Mouse (Mus musculus): Measurements from ENCODE around the gene Tjp1. TPM values are rescaled to one million over a fixed set of nuclear protein-coding genes. Genes with fewer than 3 reads are reported as not detected.

Tjp1 gene
- polyA plus RNA-seq, 1 experiment from 2014 or later, result 19.1 TPM

DNA sequence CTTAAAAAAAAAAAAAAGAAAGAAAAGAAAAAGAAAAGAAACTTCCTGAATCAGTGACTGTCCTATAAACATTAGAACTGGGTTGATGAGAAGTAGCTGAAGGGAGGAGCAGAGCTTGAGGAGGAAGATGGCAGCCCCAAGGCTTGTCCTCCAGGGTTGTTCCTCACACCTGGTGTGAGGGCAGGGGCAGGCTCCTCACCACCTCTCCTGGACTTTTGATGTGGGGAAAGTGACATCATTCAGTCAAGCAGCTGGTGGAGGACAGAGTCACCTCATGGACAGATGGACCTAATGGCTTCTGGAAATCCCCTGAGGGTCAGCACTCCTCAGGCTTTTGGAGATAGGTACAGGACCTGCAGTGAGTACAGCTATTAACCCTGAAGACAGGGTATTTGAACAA lies 126.0 kb downstream of the Tjp1 start:
- H3K4me2 ChIP-seq (ENCODE audit: low read depth, severe bottlenecking), result no peak overlapping the region
- H3K4me1 ChIP-seq (ENCODE audit: control insufficient read depth, insufficient read depth, low read length), result no peaks in the 10 kb centered on the region
- no peak overlapping the region for H3K27ac ChIP-seq (replicated peaks; ENCODE audit: low read depth, low read length)
- no peak overlapping the region for H3K4me3 ChIP-seq (ENCODE audit: low read depth, low read length)
- no peak overlapping the region for H3K9ac ChIP-seq (ENCODE audit: low read length)
- no peaks in the 10 kb centered on the region for H3K9me3 ChIP-seq (ENCODE audit: control insufficient read depth, low read length)
- H3K36me3 ChIP-seq (ENCODE audit: control insufficient read depth, insufficient read depth, low read length), result no peaks in the 10 kb centered on the region
- ATAC-seq (ENCODE audit: insufficient number of reproducible peaks, low FRiP score, low TSS enrichment, low read depth) (no peak), DNase-seq (ENCODE audit: low spot score) (no peak)
- no peaks in the 10 kb centered on the region for H3K27me3 ChIP-seq (ENCODE audit: control insufficient read depth, insufficient read depth, low read length)

DNA sequence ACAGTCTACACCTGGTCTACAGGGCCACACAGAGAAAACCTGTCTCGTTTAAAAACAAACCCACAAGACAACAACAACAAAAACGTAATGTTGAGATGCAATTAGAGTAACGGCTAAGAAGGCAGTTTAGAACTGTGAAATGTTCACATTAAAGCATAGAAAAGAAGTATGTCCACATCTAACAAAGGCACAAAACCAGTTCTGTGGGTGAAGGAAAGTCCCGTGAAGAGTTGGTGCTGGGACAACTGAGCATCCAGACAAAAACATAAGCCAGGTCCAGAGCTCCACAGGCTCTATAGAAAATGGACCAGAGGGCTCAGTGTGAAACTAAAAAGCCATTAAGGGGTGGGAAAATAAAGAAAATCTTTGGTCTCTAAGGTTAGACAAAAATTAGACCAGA lies 131.7 kb downstream of the Tjp1 start:
- ATAC-seq (ENCODE audit: insufficient number of reproducible peaks, low FRiP score, low TSS enrichment, low read depth), result no peak
- 75% methylated on average over 4 of the region's 4 CpGs for WGBS

DNA sequence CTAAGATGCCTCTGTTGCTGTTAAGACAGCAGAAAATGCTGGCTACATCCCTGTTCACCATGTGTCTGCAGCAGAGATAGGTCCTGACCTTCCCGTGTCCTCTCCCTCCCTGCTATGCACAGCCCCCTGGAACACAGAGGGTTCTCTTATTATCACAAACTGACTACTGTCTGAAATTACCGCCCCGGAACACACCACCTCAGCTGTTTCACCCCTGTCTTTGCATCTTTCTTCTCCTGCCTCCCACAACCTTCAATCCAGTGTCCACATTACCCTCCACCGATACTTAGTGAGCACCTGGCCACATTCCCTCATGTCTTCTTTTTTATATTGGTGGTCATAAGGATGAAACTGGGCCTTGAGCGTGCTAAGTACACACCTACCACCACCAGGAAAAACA lies 132.4 kb downstream of the Tjp1 start:
- Histone ChIP-seq H3K9me3 (ENCODE audit: control insufficient read depth, low read length) (no peaks in the 10 kb centered on the region), H3K36me3 (ENCODE audit: control insufficient read depth, insufficient read depth, low read length) (no peaks in the 10 kb centered on the region), H3K4me3 (ENCODE audit: low read depth, low read length) (no peak overlapping the region), H3K4me2 (ENCODE audit: low read depth, severe bottlenecking) (no peak overlapping the region), H3K27ac (replicated peaks; ENCODE audit: low read depth, low read length) (no peak overlapping the region), H3K27me3 (ENCODE audit: control insufficient read depth, insufficient read depth, low read length) (no peaks in the 10 kb centered on the region), H3K4me1 (ENCODE audit: control insufficient read depth, insufficient read depth, low read length) (peaks cover 4% of the 10 kb centered on the region; the same call in 1 of the 2 replicates), H3K9ac (ENCODE audit: low read length) (no peak overlapping the region)
- WGBS, result 85% methylated on average over 5 of the region's 5 CpGs
- no peak for DNase-seq (ENCODE audit: low spot score)
- ATAC-seq (ENCODE audit: insufficient number of reproducible peaks, low FRiP score, low TSS enrichment, low read depth), result no peak

More for the DNA sequence above, 131.7 kb downstream of the Tjp1 start:
- Histone ChIP-seq H3K9me3 (ENCODE audit: control insufficient read depth, low read length) (no peaks in the 10 kb centered on the region), H3K27me3 (ENCODE audit: control insufficient read depth, insufficient read depth, low read length) (no peaks in the 10 kb centered on the region), H3K4me3 (ENCODE audit: low read depth, low read length) (no peak overlapping the region), H3K27ac (replicated peaks; ENCODE audit: low read depth, low read length) (no peak overlapping the region), H3K4me2 (ENCODE audit: low read depth, severe bottlenecking) (no peak overlapping the region), H3K36me3 (ENCODE audit: control insufficient read depth, insufficient read depth, low read length) (no peaks in the 10 kb centered on the region), H3K9ac (ENCODE audit: low read length) (no peak overlapping the region), H3K4me1 (ENCODE audit: control insufficient read depth, insufficient read depth, low read length) (peaks cover 4% of the 10 kb centered on the region; the same call in 1 of the 2 replicates)
- DNase-seq (ENCODE audit: low spot score), result no peak

DNA sequence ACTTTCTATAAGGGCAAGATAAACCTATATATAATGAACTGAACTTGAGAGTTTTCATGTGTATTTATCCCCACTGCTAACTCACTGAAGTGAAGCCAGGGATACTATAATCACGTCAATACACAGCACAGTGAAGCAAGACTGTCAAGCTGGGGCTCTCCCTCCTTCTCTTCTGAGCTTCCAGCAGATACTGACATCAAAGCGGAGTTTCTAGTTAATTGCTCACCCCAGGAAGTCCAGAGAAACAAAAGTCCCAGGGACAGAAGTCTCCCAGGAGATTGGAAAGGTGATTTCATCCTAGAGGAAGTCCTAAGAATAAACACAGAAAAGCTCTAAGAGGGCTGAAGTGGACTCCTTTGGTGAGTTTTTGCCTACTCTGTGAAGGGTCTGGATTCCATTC lies 132.9 kb downstream of the Tjp1 start:
- 12% methylated on average over 2 of the region's 2 CpGs for WGBS
- H3K27ac ChIP-seq (replicated peaks; ENCODE audit: low read depth, low read length), result no peak overlapping the region
- H3K9ac ChIP-seq (ENCODE audit: low read length), result no peak overlapping the region
- no peak for ATAC-seq (ENCODE audit: insufficient number of reproducible peaks, low FRiP score, low TSS enrichment, low read depth)
- H3K27me3 ChIP-seq (ENCODE audit: control insufficient read depth, insufficient read depth, low read length), result no peaks in the 10 kb centered on the region
- no peaks in the 10 kb centered on the region for H3K36me3 ChIP-seq (ENCODE audit: control insufficient read depth, insufficient read depth, low read length)
- peaks cover 4% of the 10 kb centered on the region; the same call in 1 of the 2 replicates for H3K4me1 ChIP-seq (ENCODE audit: control insufficient read depth, insufficient read depth, low read length)
- DNase-seq (ENCODE audit: low spot score), result no peak
- H3K4me2 ChIP-seq (ENCODE audit: low read depth, severe bottlenecking), result no peak overlapping the region
- no peak overlapping the region for H3K4me3 ChIP-seq (ENCODE audit: low read depth, low read length)
- H3K9me3 ChIP-seq (ENCODE audit: control insufficient read depth, low read length), result no peaks in the 10 kb centered on the region

DNA sequence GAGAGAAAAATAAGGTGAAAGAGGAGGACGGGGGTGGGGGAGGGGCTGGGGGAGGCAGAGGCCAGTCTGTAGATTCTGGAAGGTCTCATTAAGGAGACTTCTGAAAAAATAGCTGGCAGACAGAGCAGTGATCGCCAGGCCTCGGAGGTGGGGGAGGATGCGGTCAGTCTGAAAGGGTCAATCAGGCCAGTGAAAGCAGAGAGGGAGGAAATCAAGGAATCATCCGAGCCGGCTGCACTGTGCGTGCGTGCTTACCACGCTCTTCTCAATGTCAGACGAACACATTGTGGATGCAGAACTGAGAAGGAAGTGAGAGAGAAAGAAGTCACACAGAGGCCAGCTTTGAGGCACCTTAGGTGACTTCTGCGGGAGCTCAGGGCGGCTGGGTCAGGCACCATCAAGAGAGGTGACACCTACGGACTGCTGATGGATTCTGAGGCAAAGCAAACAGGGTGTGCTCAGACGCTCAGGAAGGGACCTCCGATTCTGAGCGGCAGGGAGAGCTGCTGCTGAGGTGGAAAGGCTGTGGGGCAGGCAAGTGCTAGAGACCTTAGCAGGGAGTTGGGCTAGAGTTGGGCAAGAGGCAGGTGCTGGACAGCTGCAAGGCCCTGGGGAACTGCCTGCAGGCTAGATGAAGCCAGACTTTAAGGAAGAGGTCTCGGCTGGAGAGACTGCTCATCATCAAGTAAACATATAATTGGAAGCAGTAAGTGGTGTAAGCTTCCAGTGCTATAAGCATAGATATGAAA lies 133.7 kb downstream of the Tjp1 start:
- peaks cover 4% of the 10 kb centered on the region; the same call in 1 of the 2 replicates for H3K4me1 ChIP-seq (ENCODE audit: control insufficient read depth, insufficient read depth, low read length)
- no peaks in the 10 kb centered on the region for H3K27me3 ChIP-seq (ENCODE audit: control insufficient read depth, insufficient read depth, low read length)
- DNase-seq (ENCODE audit: low spot score) (peak; percentile 36), ATAC-seq (ENCODE audit: insufficient number of reproducible peaks, low FRiP score, low TSS enrichment, low read depth) (no peak)
- WGBS, result 6% methylated on average over 17 of the region's 17 CpGs
- H3K9ac ChIP-seq (ENCODE audit: low read length), result peak overlapping the region; percentile 45
- no peak overlapping the region for H3K4me3 ChIP-seq (ENCODE audit: low read depth, low read length)
- H3K36me3 ChIP-seq (ENCODE audit: control insufficient read depth, insufficient read depth, low read length), result no peaks in the 10 kb centered on the region
- H3K4me2 ChIP-seq (ENCODE audit: low read depth, severe bottlenecking), result peak overlapping the region; percentile 19; the same call in 1 of the 2 replicates
- no peak overlapping the region for H3K27ac ChIP-seq (replicated peaks; ENCODE audit: low read depth, low read length)
- H3K9me3 ChIP-seq (ENCODE audit: control insufficient read depth, low read length), result no peaks in the 10 kb centered on the region

DNA sequence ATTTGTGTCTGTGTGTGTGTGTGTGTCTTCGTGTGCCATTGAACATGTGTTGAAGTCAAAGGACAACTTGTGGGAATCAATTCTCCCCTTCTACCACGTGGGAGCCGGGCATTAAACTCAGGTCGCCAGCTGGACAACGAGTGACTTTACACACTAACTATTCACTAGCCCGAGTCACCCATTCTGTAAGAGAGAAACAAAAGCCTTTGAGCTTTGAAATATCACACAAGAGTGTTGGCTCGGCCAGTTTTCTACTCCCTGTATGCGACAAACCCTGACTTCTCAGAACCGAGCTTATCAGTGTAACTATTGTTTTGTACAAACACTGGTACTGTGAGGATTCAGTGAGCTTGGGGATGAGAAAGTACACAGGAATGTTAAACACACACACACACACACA lies 134.6 kb downstream of the Tjp1 start:
- Histone ChIP-seq H3K4me1 (ENCODE audit: control insufficient read depth, insufficient read depth, low read length) (peaks cover 4% of the 10 kb centered on the region; the same call in 1 of the 2 replicates), H3K27me3 (ENCODE audit: control insufficient read depth, insufficient read depth, low read length) (no peaks in the 10 kb centered on the region), H3K4me3 (ENCODE audit: low read depth, low read length) (no peak overlapping the region), H3K36me3 (ENCODE audit: control insufficient read depth, insufficient read depth, low read length) (no peaks in the 10 kb centered on the region), H3K27ac (replicated peaks; ENCODE audit: low read depth, low read length) (no peak overlapping the region), H3K9ac (ENCODE audit: low read length) (no peak overlapping the region), H3K9me3 (ENCODE audit: control insufficient read depth, low read length) (no peaks in the 10 kb centered on the region), H3K4me2 (ENCODE audit: low read depth, severe bottlenecking) (no peak overlapping the region)
- DNase-seq (ENCODE audit: low spot score) (no peak), ATAC-seq (ENCODE audit: insufficient number of reproducible peaks, low FRiP score, low TSS enrichment, low read depth) (no peak)
- WGBS, result 77% methylated on average over 9 of the region's 9 CpGs

DNA sequence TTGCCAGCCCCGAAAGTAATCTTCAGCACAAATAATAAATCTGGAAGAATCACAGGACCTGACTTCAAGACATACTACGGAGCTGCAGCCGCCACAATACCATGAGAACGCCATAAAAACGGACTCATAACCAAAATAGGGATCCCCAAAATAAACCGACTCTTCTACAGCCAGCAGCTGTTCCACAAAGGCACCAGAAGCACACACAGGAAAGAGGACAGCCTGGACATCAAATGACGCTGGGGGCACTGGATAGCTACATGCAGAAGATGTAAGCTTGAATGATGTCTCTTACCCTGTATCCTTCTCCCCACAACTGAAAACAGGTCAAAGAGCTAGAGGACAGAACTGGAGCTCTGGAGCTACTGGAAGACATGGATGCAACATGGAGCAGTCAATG lies 138.0 kb downstream of the Tjp1 start:
- H3K27me3 ChIP-seq (ENCODE audit: control insufficient read depth, insufficient read depth, low read length), result no peaks in the 10 kb centered on the region
- peaks cover 4% of the 10 kb centered on the region; the same call in 1 of the 2 replicates for H3K4me1 ChIP-seq (ENCODE audit: control insufficient read depth, insufficient read depth, low read length)
- no peak overlapping the region for H3K27ac ChIP-seq (replicated peaks; ENCODE audit: low read depth, low read length)
- ATAC-seq (ENCODE audit: insufficient number of reproducible peaks, low FRiP score, low TSS enrichment, low read depth) (no peak), DNase-seq (ENCODE audit: low spot score) (no peak)
- no peaks in the 10 kb centered on the region for H3K9me3 ChIP-seq (ENCODE audit: control insufficient read depth, low read length)
- no peaks in the 10 kb centered on the region for H3K36me3 ChIP-seq (ENCODE audit: control insufficient read depth, insufficient read depth, low read length)
- 88% methylated on average over 7 of the region's 7 CpGs for WGBS
- H3K9ac ChIP-seq (ENCODE audit: low read length), result no peak overlapping the region
- H3K4me2 ChIP-seq (ENCODE audit: low read depth, severe bottlenecking), result no peak overlapping the region
- H3K4me3 ChIP-seq (ENCODE audit: low read depth, low read length), result no peak overlapping the region

DNA sequence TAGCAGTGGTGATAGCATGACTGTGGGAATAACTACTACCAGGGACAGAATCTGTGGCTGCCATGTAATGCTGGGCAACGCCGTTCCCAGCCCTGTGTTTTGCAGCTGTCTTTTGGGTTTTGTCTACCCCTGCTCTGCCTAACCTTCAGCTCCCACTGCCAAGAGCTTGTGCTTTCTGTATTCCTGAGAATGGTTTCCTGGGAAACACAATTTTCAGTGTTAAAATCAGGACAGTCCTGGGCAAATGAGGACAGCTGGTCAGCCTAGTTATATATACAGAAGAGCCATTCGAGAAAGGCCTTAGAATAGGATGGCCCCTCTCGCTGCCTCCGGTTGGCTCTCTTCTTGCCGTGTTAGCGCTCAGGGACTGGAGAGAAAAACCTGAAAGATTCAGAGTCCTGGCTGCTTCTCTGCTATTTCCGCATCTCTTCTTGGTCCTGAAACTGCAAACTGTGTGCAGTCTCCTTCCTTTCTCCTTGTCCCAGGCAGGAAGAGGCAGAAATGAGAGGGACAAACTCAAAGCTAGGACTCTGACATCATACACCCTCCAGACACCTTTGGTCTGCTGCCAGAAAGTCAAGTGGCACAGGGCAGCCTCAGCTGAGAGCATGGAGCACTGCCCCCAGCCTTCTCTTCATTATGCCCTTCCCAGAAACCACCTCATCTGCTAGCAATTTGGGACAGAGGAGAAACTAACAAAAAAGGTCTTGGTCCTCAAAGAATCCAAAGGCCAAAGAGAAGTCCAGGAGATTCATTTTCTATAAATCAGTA lies 139.2 kb downstream of the Tjp1 start:
- H3K4me2 ChIP-seq (ENCODE audit: low read depth, severe bottlenecking), result no peak overlapping the region
- no peaks in the 10 kb centered on the region for H3K27me3 ChIP-seq (ENCODE audit: control insufficient read depth, insufficient read depth, low read length)
- no peaks in the 10 kb centered on the region for H3K9me3 ChIP-seq (ENCODE audit: control insufficient read depth, low read length)
- H3K36me3 ChIP-seq (ENCODE audit: control insufficient read depth, insufficient read depth, low read length), result no peaks in the 10 kb centered on the region
- H3K9ac ChIP-seq (ENCODE audit: low read length), result no peak overlapping the region
- WGBS, result 90% methylated on average over 8 of the region's 8 CpGs
- H3K4me3 ChIP-seq (ENCODE audit: low read depth, low read length), result no peak overlapping the region
- H3K4me1 ChIP-seq (ENCODE audit: control insufficient read depth, insufficient read depth, low read length), result no peaks in the 10 kb centered on the region
- DNase-seq (ENCODE audit: low spot score), result no peak
- no peak for ATAC-seq (ENCODE audit: insufficient number of reproducible peaks, low FRiP score, low TSS enrichment, low read depth)
- no peak overlapping the region for H3K27ac ChIP-seq (replicated peaks; ENCODE audit: low read depth, low read length)
